Mouse (Mus musculus): ENCODE data around the gene Stk25.

Gene Stk25

GRCm38 (mm10) chr1:93607090-93608083 lies 51.1 kb downstream of the Stk25 start:
- DNase-seq (ENCODE audit: low spot score in 2 of 2) = no peak

DNA sequence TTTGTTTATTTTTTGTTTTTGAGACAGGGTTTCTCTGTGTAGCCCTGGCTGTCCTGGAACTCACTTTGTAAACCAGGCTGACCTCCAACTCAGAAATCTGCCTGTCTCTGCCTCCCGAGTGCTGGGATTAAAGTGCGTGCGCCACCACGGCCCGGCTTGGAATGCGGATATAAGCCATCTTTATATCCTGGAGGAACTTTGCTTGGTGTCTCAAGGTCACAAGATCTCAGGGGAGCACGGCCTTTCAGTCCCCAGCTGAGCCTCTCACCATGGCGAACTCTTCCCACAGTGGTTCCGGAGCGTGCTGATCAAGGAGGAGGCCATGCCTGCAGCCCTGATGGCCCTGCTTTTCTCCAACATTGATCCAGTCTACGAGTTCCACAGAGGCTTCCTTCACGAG lies 54.5 kb downstream of the Stk25 start:
- DNase-seq (ENCODE audit: low spot score in 2 of 2) = no peak

DNA sequence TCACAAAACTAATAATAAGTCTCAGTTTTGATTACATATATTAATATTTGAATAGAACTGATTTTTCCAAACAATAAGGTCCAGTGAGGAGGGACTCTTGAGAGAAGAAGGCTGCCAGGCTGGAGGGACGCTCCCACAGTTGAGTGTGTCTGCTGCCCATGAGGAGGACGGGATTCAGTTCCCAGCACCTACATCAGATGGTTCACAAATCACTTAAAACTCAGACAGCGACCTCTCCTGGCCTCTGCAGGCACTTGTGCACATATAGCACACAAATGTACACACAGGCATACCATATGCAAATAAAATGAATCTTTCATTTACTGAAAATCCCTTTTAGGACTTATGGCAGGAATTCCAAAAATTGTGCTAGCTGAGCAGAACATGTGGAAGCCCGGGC lies 55.5 kb downstream of the Stk25 start:
- DNase-seq (ENCODE audit: low spot score in 2 of 2) = no peak

- no peak for DNase-seq (ENCODE audit: low spot score in 2 of 2)
These were observed 62.5 kb downstream of the Stk25 start for GRCm38 (mm10) chr1:93595916-93596315.

DNA sequence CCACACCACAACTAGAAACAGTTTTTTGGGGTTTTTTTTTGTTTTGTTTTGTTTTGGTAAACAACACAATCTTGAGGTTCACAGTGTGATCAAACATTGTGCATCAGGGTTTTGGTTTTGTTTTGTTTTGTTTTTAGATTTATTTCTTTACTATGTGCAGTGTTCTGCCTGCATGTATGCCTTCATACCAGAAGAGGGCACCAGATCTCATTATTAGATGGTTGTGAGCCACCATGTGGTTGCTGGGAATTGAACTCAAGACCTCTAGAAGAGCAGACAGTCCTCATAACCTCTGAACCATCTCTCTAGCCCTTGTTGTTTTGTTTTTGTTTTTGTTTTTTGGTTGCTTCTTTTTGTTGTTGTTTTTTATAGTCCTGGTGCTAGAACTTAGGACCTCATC lies 64.5 kb downstream of the Stk25 start:
- no peak for DNase-seq (ENCODE audit: low spot score in 2 of 2)

DNA sequence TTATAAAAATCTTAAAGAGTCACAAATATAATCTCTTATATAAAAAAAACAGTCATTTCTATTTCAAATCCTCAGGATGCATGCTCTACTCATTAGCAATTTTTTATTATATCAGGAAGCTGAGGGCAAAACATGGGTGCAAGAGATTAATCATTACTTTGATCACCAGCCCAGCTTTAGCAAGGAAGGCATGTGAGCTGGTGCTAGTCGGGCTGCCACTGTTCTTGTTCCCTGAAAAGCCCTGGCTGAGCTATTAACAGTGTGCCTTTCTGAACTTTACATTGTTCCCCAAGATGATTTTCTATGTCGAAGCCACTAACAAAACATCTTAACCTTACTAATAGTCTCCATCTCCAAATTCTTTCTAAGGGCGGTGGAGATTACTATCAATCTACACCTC lies 70.1 kb downstream of the Stk25 start:
- no peak for DNase-seq (ENCODE audit: low spot score in 2 of 2)

DNA sequence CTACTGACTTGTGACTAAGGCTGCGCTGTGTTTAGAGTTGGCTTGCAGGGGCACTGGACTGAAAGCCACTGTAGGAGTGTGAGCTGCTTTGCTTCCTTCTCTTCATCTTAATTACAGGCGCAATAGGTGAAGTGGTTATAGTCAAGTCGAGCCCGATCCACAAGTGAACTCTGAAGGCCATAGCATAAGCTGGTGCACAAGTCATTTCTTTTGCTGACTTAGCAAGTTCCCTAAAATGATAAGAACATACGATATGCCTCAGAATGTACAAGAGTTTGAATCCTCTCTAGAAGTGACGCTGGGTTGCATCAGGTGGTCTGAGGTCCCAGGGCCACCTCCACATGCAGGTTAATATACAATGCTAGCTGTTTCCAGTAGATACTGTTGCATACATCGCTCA lies 76.9 kb downstream of the Stk25 start:
- no peak for DNase-seq (ENCODE audit: low spot score in 2 of 2)

DNA sequence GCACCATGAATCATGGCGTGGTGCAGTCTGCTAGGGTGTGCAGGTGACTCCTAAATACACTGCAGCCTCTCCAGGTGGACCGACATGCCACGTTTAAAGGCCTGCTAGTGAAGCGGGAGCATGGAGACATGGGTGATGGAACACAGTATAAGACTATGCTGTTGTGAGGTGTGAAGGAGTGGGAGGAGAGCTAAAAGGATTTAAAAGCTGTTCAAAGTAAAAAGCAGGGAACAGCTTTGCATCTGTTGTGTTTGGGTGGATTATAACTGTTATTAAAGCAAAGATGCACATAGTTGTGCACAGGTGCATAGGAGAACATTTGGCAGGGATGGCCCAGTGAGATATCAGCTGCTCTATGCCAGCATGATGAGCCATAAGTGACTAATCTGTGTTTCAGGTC lies 80.6 kb downstream of the Stk25 start:
- no peak for DNase-seq (ENCODE audit: low spot score in 2 of 2)

- DNase-seq (ENCODE audit: low spot score in 2 of 2) = no peak
These were observed 81.4 kb downstream of the Stk25 start for GRCm38 (mm10) chr1:93577066-93577465.
